Mouse (Mus musculus) stomach, embryonic 14.5 days (tissue): Measurements from ENCODE around the gene Rdh9. TPM values are rescaled to one million over a fixed set of nuclear protein-coding genes. Genes with fewer than 3 reads are reported as not detected.
A peak's percentile ranks its signal among the peaks of the same experiment; 100 is the strongest.
"Not testable (repeated sequence)": the region's sequence is repeated elsewhere in the genome, so short reads cannot be mapped to it uniquely, and the experiment has no call there.

Experiments
- ATAC-seq: fragments of 200-750 bp; cut with Nextera tagmentation; 2 replicates; pipeline ENCODE4 v1.8.0; 2017; ENCODE audit warnings: low read depth, moderate TSS enrichment; ENCODE audit not compliant: insufficient number of reproducible peaks, insufficient read depth, low FRiP score
- H3K27ac ChIP-seq: fragments of 300-500 bp; sonication (generic); 2 replicates; pipeline ENCODE4 v1.5.1; 2014; ENCODE audit warnings: mild to moderate bottlenecking, low read length, moderate library complexity, mixed read lengths
- H3K27me3 ChIP-seq: fragments of 300-500 bp; sonication (generic); 2 replicates; pipeline ENCODE4 v1.6.1; 2014; ENCODE audit warnings: low read length, control low read depth, mixed read lengths; ENCODE audit not compliant: control insufficient read depth, insufficient read depth
- H3K36me3 ChIP-seq: fragments of 300-500 bp; sonication (generic); 2 replicates; pipeline ENCODE4 v1.6.1; 2014; ENCODE audit warnings: mild to moderate bottlenecking, control low read depth, low read length, moderate library complexity, mixed read lengths; ENCODE audit not compliant: control insufficient read depth, insufficient read depth
- H3K4me1 ChIP-seq: fragments of 300-500 bp; sonication (generic); 2 replicates; pipeline ENCODE4 v1.6.1; 2014; ENCODE audit warnings: low read length, control low read depth, mixed read lengths; ENCODE audit not compliant: control insufficient read depth, insufficient read depth
- H3K4me2 ChIP-seq: fragments of 300-500 bp; sonication (generic); replicated peaks from 2 replicates; pipeline ENCODE4 v1.6.1; 2014; ENCODE audit warnings: low read depth, low read length, control low read depth
- H3K4me3 ChIP-seq: fragments of 300-500 bp; sonication (generic); 2 replicates; pipeline ENCODE4 v1.5.1; 2014; ENCODE audit warnings: low read depth, low read length, control low read depth
- H3K9ac ChIP-seq: fragments of 300-500 bp; sonication (generic); replicated peaks from 2 replicates; pipeline ENCODE4 v1.6.1; 2014; ENCODE audit warnings: low read depth, mild to moderate bottlenecking, control low read depth, low read length, moderate library complexity, mixed read lengths
- H3K9me3 ChIP-seq: fragments of 300-500 bp; sonication (generic); 2 replicates; pipeline ENCODE4 v1.6.1; 2016; ENCODE audit warnings: low read depth, low read length, control low read depth; ENCODE audit not compliant: control insufficient read depth
- WGBS: fragments of 180-500 bp; shearing (Covaris S2); extraction: QIAGEN DNeasy Blood & Tissue Kit; methylation state at CpG from one replicate; pipeline ENCODE4 v1.1.7; 2014; 5-methylcytosine and 5-hydroxymethylcytosine counted together
- polyA plus RNA-seq: library from polyadenylated mRNA; unstranded; fragments of >200 nt; fragmentation: Nextera tagmentation; extraction: Ambion mirVana; gene quantifications from 2 replicates; pipeline ENCODE4 v1.2.1, GENCODE M21; 2014

Gene Rdh9
- polyA plus RNA-seq, 1 experiment from 2014 or later = not detected

- Histone ChIP-seq H3K9me3 (no peaks in the 10 kb centered on the region), H3K36me3 (no peaks in the 10 kb centered on the region), H3K27me3 (no peaks in the 10 kb centered on the region), H3K4me3 (no peak overlapping the region), H3K9ac (no peak overlapping the region), H3K4me1 (0 out of 2 replicates have a peak, but pooled peaks cover 6% of the 10 kb centered on the region), H3K4me2 (no peak overlapping the region), H3K27ac (no peak overlapping the region)
- ATAC-seq = peak; percentile 28; the same call in 1 of the 2 replicates
- WGBS = 49% methylated on average over 12 of the region's 12 CpGs
Observed at GRCm38 (mm10) chr10:127763914-127764680, 12.1 kb upstream of the Rdh9 start.

DNA sequence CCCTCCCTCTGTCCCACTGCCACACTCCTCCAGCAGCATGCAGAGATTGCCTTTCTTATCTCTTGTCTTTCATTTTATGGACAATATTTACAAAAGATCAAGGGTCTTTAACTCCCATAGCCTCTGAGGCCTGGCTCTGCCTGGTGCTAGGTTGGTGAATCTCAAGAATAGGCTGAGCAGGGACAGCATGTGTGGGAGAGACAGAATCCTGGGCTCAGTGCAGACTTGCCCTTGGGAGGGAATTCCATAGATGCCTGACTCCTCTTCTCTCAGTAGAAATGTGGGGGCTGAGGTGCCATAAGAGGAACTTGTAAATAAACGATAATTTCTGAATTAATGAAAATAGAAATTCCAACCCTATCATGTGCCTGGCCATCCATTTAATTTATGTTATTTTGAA, 9.6 kb upstream of the Rdh9 start:
- H3K27ac ChIP-seq = no peak overlapping the region
- 0 out of 2 replicates have a peak, but pooled peaks cover 6% of the 10 kb centered on the region for H3K4me1 ChIP-seq
- H3K9ac ChIP-seq = no peak overlapping the region
- no peak overlapping the region for H3K4me3 ChIP-seq
- H3K36me3 ChIP-seq = no peaks in the 10 kb centered on the region
- ATAC-seq = no peak
- H3K9me3 ChIP-seq = no peaks in the 10 kb centered on the region
- no peak overlapping the region for H3K4me2 ChIP-seq
- 77% methylated on average over 1 of the region's 1 CpGs for WGBS
- no peaks in the 10 kb centered on the region for H3K27me3 ChIP-seq

DNA sequence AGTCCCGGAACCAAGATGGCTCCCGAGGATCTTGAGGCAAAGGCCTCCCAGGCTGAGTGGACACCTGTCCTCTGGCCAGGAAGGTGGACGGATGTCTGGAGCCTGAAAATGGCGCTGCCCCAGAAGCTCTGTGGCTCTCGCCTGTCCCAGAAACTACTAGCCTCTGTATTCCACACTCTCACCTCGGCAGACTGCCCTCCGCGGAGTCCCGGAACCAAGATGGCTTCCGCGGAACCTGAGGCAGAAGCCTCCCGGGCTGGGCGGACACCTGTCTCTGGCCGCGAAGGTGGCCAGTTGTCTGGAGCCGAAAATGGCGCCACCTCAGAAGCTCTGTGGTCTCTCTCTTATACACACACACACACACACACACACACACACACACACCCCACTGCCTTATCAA, 6.1 kb downstream of the Rdh9 start:
- H3K36me3 ChIP-seq, H3K4me2 ChIP-seq, ATAC-seq, H3K27ac ChIP-seq, H3K9ac ChIP-seq, H3K4me3 ChIP-seq, H3K4me1 ChIP-seq, H3K9me3 ChIP-seq, H3K27me3 ChIP-seq: not testable (repeated sequence)
- WGBS = 96% methylated on average over 17 of the region's 17 CpGs

GRCm38 (mm10) chr10:127785411-127785810, 9.2 kb downstream of the Rdh9 start:
- not testable (repeated sequence) for H3K27ac ChIP-seq, H3K9me3 ChIP-seq, ATAC-seq, H3K9ac ChIP-seq, H3K4me3 ChIP-seq, H3K4me2 ChIP-seq, H3K4me1 ChIP-seq, H3K27me3 ChIP-seq, H3K36me3 ChIP-seq
- 87% methylated on average over 1 of the region's 1 CpGs for WGBS

DNA sequence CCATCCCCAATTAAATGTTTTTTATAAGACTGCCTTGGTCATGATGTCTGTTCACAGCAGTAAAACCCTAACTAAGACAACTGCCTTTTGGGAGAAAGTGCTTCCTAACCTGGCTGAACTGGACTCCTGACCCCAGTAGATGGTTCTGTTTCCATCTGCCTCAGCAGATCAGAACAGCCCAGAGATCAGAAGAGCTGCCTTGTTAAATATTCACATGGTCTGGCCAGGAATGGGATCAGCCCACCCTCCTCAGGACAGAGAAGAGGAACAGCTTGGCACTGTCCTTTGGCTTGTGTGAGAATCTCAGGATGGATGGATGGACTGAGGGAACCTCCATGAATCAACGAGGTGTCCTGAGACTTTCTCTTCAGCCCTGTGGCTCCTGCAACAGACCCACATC, 23.1 kb downstream of the Rdh9 start:
- Histone ChIP-seq H3K9ac (no peak overlapping the region), H3K4me3 (no peak overlapping the region), H3K4me2 (no peak overlapping the region), H3K27ac (no peak overlapping the region), H3K36me3 (no peaks in the 10 kb centered on the region), H3K27me3 (no peaks in the 10 kb centered on the region), H3K4me1 (no peaks in the 10 kb centered on the region), H3K9me3 (no peaks in the 10 kb centered on the region)
- WGBS = 70% methylated on average over 1 of the region's 1 CpGs
- ATAC-seq = no peak

GRCm38 (mm10) chr10:127800891-127801290, 24.7 kb downstream of the Rdh9 start, which contains the start of gene Rdh16:
Rdh16 (plus strand) TSS chr10:127801152.
- no peak within 1 kb of the TSS for H3K27ac ChIP-seq
- H3K4me3 ChIP-seq = no peak within 1 kb of the TSS
- H3K9ac ChIP-seq = no peak within 1 kb of the TSS
- no peaks in the 10 kb centered on the region for H3K27me3 ChIP-seq
- no peaks in the 10 kb centered on the region for H3K36me3 ChIP-seq
- no peak for ATAC-seq
- 85% methylated on average over 6 of the region's 6 CpGs for WGBS
- H3K4me1 ChIP-seq = no peaks in the 10 kb centered on the region
- no peak within 1 kb of the TSS for H3K4me2 ChIP-seq
- no peaks in the 10 kb centered on the region for H3K9me3 ChIP-seq

DNA sequence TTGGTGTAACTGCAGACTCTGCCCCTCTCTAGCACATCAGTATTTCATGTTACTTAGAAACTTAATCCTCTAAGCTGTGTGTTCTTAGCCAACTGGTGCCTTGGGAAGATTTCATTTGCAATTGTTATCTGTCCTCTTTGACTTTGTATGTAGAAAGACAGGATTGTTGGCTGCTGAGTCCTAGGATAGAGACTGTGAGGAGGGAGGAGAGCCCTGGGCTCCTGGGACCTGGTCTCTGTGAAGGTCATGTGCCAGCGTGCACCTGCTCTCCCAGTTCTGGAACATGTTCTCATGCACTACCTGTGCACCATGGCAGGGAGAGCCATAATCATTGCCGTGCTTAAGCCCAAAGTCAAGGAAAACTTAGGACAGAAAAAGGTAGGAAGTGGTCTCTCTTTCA, 25.4 kb downstream of the Rdh9 start:
- no peak overlapping the region for H3K9ac ChIP-seq
- H3K27me3 ChIP-seq = no peaks in the 10 kb centered on the region
- no peak overlapping the region for H3K4me2 ChIP-seq
- H3K9me3 ChIP-seq = no peaks in the 10 kb centered on the region
- H3K27ac ChIP-seq = no peak overlapping the region
- no peaks in the 10 kb centered on the region for H3K4me1 ChIP-seq
- H3K36me3 ChIP-seq = no peaks in the 10 kb centered on the region
- ATAC-seq = no peak
- 90% methylated on average over 2 of the region's 2 CpGs for WGBS
- no peak overlapping the region for H3K4me3 ChIP-seq

- 75% methylated on average over 5 of the region's 5 CpGs for WGBS
- Histone ChIP-seq H3K4me1 (no peaks in the 10 kb centered on the region), H3K4me3 (no peak overlapping the region), H3K27ac (no peak overlapping the region), H3K27me3 (no peaks in the 10 kb centered on the region), H3K9me3 (no peaks in the 10 kb centered on the region), H3K4me2 (no peak overlapping the region), H3K36me3 (no peaks in the 10 kb centered on the region), H3K9ac (no peak overlapping the region)
- ATAC-seq = no peak
Observed at GRCm38 (mm10) chr10:127802236-127802635, 26.1 kb downstream of the Rdh9 start.

- no peaks in the 10 kb centered on the region for H3K4me1 ChIP-seq
- H3K4me3 ChIP-seq = no peak overlapping the region
- H3K9ac ChIP-seq = no peak overlapping the region
- no peaks in the 10 kb centered on the region for H3K27me3 ChIP-seq
- H3K4me2 ChIP-seq = no peak overlapping the region
- ATAC-seq = no peak
- WGBS = 66% methylated on average over 7 of the region's 7 CpGs
- no peaks in the 10 kb centered on the region for H3K9me3 ChIP-seq
- H3K36me3 ChIP-seq = no peaks in the 10 kb centered on the region
- H3K27ac ChIP-seq = no peak overlapping the region
Observed at GRCm38 (mm10) chr10:127804416-127804815, 28.2 kb downstream of the Rdh9 start.
